Mouse (Mus musculus) left cerebral cortex, postnatal 25 days (tissue): ENCODE data around the gene Sertad2. TPM values are rescaled to one million over a fixed set of nuclear protein-coding genes. Genes with fewer than 3 reads are reported as not detected.

Source experiments
- DNase-seq, 2 experiments: peaks; one replicate each; pipeline ENCODE4 v3.0.0; 2022; ENCODE audit warnings: low spot score in 2 of 2, mixed read lengths in 1 of 2
- intact Hi-C: fragments of 180-260 bp; cut with DNase I; formaldehyde crosslinking; loops from one replicate; pipeline ENCODE4 v1.15.1; 2025
- total RNA-seq, 2 experiments: library from RNA; stranded (reverse); gene quantifications; 2 replicates each; pipeline ENCODE4 v1.2.3; 2021

Sertad2 gene
- total RNA-seq, 2 experiments from 2014 or later: 19.2 to 26.7 TPM

DNA sequence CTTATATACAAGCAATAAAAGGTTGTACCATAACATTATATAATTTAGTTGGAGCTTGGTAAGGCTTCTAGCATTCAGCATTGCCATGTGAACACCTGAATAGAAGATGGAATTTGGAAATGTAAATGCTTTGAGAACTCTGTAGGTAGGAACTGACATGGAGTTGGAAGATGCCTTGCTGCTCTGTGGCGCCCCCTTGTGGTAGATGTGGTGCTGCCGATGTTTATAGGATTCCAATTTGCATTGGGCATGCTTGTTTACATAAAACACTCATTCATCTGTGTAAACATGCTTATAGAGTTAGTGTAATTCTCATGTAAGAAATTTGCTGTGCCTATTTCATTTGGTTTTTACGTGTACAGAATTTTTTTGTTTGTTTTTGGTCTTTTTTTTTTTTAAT, 95.8 kb downstream of the Sertad2 start:
- DNase-seq: peak; percentile 69 to 73
- intact Hi-C loops: loop anchor here (2.0 kb wide), 1 partner anchor 184 kb away; no protein-coding TSS in a partner anchor

- intact Hi-C loops: loop anchor here (2.0 kb wide), 1 partner anchor 185 kb away; no protein-coding TSS in a partner anchor
- DNase-seq: no peak
Measured at GRCm38 (mm10) chr11:20639918-20640447, 96.9 kb downstream of the Sertad2 start.

- intact Hi-C loops: no loop called here
- no peak for DNase-seq
Measured at GRCm38 (mm10) chr11:20642321-20642720, 99.3 kb downstream of the Sertad2 start.

DNA sequence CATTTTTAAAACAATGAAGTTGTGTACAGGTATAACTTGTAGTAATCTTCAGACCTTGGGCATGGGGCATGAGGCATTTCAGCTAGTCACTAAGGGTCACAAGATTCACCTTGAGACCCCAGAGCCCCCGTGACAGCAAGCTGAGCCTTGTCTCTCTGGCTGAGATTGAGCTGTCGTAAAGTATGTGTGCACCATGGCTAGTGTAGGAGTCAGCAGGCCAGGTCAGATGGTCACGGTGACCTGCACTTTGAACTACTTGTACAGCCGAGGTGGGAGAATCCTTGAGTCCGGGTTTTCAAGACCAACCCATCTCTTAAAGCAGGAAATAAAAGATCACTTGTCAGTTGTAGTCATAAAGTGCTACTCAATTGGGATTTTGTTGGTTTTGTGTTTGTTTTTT, 100.1 kb downstream of the Sertad2 start:
- intact Hi-C loops: no loop called here

DNA sequence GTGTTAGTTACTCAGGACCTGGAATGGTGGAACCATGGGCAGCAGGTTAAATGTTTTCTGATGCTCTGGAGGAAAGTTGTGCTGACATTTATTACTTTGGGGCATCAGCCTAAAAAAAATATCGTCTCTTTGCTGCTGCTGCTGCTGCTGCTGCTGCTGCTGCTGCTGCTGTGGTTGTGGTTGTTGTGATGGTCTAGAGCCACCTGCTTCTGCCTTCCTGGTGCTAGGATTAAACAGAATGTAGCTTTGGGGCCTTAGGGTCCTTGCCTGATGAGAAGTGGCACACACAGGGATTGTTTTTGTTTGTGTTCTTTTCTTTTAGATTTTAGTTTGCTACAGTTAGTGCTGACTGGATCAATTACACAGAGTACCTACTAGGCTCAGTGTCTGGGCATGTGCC, 101.1 kb downstream of the Sertad2 start:
- intact Hi-C loops: no loop called here
- DNase-seq: no peak

More for the DNA sequence above, 100.1 kb downstream of the Sertad2 start:
- no peak for DNase-seq

- DNase-seq: no peak
- intact Hi-C loops: no loop called here
Measured at GRCm38 (mm10) chr11:20644872-20645271, 101.8 kb downstream of the Sertad2 start.

- intact Hi-C loops: no loop called here
- DNase-seq: no peak
Measured at GRCm38 (mm10) chr11:20645521-20645920, 102.5 kb downstream of the Sertad2 start.

GRCm38 (mm10) chr11:20646142-20646541, 103.1 kb downstream of the Sertad2 start:
- intact Hi-C loops: no loop called here
- DNase-seq: no peak

- DNase-seq: peak in 1 of 2 experiments; percentile 42
- intact Hi-C loops: no loop called here
Measured at GRCm38 (mm10) chr11:20646986-20647726, 104.1 kb downstream of the Sertad2 start.

- DNase-seq: no peak
- intact Hi-C loops: no loop called here
Measured at GRCm38 (mm10) chr11:20647902-20648625, 105.0 kb downstream of the Sertad2 start.

- intact Hi-C loops: no loop called here
- DNase-seq: no peak
Measured at GRCm38 (mm10) chr11:20649477-20649876, 106.4 kb downstream of the Sertad2 start.

DNA sequence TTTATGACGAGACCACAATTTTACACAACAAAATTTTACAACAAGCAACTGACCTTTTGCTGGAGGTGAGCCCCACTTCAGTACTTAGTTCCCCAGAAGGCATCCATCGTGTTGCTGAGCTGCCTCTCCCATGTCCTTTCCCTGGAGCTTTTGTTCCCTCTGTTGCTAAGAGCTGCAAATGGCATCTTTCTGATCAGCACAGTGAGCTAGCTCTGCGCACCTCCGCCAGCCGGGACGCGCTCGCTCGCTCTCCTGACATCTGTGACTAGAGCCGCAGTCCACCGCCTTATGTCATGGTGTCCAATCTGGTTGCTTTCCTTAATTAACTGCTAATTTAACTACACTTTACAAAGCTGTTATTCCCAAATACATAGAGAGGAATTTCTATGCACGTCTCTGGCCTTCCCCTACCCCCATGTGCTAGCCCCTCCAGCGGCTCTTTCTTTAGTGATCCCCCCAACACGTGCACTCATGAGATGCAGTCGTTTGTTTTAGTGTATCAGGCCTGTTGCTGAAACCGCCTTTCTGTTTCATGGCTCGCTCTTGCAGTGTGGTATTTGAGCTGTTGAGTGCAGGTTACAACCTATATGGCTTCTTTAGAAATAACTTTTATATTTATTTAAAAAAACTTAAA, 107.1 kb downstream of the Sertad2 start:
- no peak for DNase-seq
- intact Hi-C loops: loop anchor here (10.0 kb wide), 1 partner anchor 265 kb away; no protein-coding TSS in a partner anchor

- DNase-seq: no peak
- intact Hi-C loops: loop anchor here (10.0 kb wide), 1 partner anchor 264 kb away; no protein-coding TSS in a partner anchor
Measured at GRCm38 (mm10) chr11:20651166-20651565, 108.1 kb downstream of the Sertad2 start.

DNA sequence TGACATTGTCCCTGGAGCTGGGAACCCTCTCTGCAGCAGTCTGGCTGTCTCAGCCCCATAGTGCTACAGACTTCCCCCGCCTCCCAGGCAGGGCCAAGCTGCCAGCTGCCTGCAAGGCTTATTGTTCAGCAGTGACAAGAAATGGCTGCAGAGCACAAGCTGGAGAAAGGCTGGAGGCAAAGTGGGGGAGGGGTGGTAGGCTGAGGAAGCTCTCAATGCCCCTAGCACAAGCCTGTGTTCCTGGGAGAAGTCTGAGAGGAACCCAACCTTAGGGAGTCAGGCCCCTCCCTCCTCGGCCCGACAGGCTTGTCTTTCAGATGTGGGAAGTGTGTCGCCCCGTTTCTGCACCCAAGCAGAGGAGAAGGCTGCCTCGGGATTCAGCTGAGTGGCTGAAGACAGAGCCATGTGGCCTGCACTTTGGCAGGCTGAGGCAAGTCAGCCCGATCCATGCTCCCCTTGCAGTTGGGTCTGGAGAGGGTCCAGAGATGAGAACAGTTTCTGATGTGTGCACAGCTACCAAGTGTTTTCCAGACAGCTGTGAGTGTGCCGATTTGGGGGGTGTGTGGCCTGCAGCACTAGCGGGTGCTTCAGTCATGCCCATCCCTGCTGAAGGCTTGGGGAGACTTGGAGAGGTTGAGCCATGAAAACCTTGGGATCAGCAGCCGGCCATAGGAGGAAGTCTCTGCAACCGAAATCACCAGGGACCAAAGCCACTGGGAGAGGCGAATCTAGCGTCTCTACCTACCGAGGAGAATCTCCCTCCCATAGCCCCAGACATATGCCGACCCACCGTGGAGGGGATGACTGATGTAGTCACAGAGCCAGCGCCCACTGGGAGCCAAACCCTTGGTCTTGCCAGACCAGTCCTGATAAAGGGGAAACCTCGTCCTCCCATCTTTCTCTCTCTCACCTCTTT, 113.0 kb downstream of the Sertad2 start:
- intact Hi-C loops: loop anchor here (10.0 kb wide), 1 partner anchor 259 kb away; no protein-coding TSS in a partner anchor

DNA sequence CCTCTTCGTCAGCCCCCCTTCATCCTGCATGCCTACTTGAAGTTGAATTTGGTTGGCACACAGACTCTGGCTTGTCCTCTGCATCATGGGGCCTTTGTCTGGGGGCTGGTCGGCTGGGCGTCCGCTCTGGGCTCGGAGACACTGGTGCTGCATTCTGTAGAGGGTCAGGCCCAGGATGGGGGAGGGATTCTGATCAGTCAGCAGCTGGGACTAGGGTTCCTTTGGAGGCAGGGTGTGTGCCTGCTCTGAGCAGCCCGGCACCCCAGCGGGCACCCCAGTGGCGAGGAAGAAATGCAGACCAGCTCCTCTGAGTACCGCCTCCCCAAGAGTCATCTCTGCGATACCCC, 113.6 kb downstream of the Sertad2 start:
- no peak for DNase-seq
- intact Hi-C loops: loop anchor here (10.0 kb wide), 1 partner anchor 258 kb away; no protein-coding TSS in a partner anchor

More for the DNA sequence above, 113.0 kb downstream of the Sertad2 start:
- DNase-seq: peak; percentile 60 to 77

DNA sequence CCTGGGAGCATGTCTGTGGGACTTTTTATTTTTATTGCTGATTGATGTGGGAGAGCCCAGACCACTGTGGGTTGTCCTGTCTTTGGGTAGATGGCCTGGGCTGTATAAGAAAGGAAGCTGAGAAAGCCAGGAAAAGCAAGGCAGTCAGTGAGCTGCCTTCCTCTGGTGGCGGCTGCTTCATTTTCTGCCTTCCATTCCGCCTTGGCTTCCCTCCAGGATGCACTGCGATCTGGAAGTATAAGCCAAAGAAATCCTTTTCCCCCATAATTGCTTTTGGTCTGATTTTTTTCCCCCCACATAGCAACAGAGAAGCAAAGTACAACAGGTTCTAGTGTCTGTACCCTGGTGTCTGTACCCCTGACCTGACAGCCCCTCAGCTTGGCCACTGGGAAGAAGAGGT, 116.0 kb downstream of the Sertad2 start:
- DNase-seq: peak; percentile 35 to 53
- intact Hi-C loops: loop anchor here (10.0 kb wide), 1 partner anchor 256 kb away; no protein-coding TSS in a partner anchor

DNA sequence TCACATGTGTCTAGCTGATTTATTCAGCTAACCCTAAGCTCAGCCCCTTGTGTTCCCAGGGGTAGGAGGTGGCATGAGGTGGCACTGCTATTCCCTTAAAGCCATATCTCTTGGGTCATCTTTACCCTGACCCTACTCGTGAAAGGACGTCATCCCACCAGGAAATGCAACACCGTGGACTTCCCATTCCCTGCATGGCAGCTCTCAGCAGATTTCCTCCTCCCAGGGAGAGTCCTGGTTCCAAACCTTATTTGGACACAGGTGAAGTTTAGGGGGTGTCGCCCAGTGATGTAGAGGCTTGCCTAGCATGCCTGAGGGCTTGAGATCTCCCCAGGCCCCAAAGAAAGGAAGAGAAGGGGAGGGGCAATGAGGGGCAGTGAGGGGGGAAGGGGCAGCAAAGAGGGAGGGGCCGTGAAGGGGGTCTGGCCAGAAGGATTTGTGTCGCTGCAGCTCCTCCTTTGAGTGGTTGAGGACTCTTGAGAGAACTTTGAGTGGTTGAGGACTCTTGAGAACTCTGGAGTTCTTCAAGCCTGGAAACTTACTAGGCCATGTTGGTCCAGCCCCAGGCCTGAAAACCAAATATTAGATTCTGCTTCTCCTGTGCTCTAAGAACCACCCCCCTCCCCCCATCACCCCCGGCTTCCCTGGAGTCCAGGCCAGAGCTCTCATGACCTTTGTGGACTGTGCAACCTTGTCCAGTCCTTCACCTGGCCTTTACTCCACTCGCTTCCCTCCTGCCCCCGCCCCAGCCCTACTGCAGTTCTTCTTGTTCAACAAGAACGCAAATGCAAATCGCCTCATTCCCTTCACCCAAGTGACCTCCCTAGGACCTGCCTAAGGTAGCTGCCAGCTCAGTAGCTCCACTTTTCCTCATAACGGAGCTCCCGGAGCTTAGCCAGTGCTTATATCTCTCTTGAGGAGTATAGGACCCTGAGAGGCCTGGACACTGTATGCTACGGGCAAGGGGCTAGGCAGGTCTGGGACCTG, 117.4 kb downstream of the Sertad2 start:
- intact Hi-C loops: no loop called here
- no peak for DNase-seq

GRCm38 (mm10) chr11:20661652-20662051, 118.6 kb downstream of the Sertad2 start:
- peak in 1 of 2 experiments; percentile 34 for DNase-seq
- intact Hi-C loops: no loop called here
